Mouse (Mus musculus) E14TG2a.4 (cell line): ENCODE measurements at regions not wholly inside any gene's neighbourhood (a gene's known extent, or its start where the extent isn't known, plus 50 kb on each side); places are given as distances from the start of the nearest gene placed in this dataset.
A peak's percentile ranks its signal among the peaks of the same experiment; 100 is the strongest.

Experiments
- H3K27me3 ChIP-seq: 2 replicates; pipeline ENCODE4 v1.6.1; 2014; ENCODE audit warnings: low read length, control low read depth; ENCODE audit not compliant: insufficient read depth
- H3K36me3 ChIP-seq: 2 replicates; pipeline ENCODE4 v1.6.1; 2014; ENCODE audit warnings: low read length, control low read depth; ENCODE audit not compliant: insufficient read depth
- H3K4me1 ChIP-seq: replicated peaks from 2 replicates; pipeline ENCODE4 v1.6.1; 2014; ENCODE audit warnings: low read depth, low read length, control low read depth
- H3K4me3 ChIP-seq: replicated peaks from 2 replicates; pipeline ENCODE4 v1.5.1; 2014; ENCODE audit warnings: mild to moderate bottlenecking, low read length
- H3K9me3 ChIP-seq: 2 replicates; pipeline ENCODE4 v1.6.1; 2014; ENCODE audit warnings: low read length, control low read depth
- CTCF ChIP-seq: conservative IDR thresholded peaks from 2 replicates; pipeline ENCODE4 v1.5.1; 2014; ENCODE audit warnings: low read length
- NANOG ChIP-seq: IDR thresholded peaks from 2 replicates; pipeline ENCODE4 v1.6.1; 2014; ENCODE audit warnings: borderline replicate concordance, low read length, mixed read lengths
- POU5F1 ChIP-seq: IDR thresholded peaks from 2 replicates; pipeline ENCODE4 v1.6.1; 2014; ENCODE audit warnings: low read length, borderline replicate concordance

DNA sequence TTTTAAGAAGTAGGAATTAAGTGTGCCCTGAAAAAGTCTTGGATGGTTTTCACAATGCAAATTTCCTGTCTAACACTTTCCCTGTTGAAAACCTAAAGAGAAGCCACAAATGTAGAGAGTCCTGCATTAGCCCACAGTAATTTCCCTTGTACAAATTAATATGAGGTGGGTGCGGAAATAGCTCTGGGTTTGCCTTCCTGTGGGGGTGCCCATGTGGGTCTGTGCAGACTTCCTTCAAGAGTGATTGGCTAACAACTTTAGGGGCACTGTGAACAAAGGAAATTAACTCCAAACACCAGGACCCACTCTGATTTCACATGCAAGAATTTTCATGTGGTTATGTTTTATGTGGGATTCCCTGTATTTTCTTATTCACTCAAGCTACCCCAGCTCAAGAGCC lies 578.2 kb downstream of the Adgrl2 start:
- Histone ChIP-seq H3K4me1 (no peaks in the 10 kb centered on the region), H3K4me3 (no peak overlapping the region), H3K36me3 (no peaks in the 10 kb centered on the region), H3K27me3 (no peaks in the 10 kb centered on the region), H3K9me3 (no peaks in the 10 kb centered on the region)
- TF ChIP-seq NANOG (no peak), POU5F1 (no peak), CTCF (no peak)

DNA sequence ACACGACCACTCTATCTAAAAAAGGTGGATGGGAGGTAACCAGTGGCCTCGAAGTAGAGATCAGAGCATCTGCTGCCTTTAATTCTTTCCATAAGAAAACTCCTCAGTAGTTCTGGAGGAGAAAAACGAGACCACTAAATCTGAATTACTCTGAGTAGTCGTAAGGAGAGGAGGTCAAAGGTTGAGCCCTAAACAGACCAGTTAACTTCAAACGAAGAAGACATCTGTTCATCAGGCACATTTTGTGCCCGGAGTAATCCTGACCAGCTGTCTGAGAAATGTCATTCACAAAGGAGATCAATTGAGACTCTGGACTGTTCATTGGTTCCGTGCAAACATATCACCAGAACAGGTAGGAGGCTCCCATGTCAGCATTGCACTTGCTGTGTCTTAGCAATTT lies 592.0 kb downstream of the Adgrl2 start:
- Histone ChIP-seq H3K4me3 (no peak overlapping the region), H3K27me3 (no peaks in the 10 kb centered on the region), H3K36me3 (no peaks in the 10 kb centered on the region), H3K4me1 (no peaks in the 10 kb centered on the region), H3K9me3 (no peaks in the 10 kb centered on the region)
- TF ChIP-seq CTCF (no peak), POU5F1 (no peak), NANOG (no peak)

- no peaks in the 10 kb centered on the region for H3K9me3 ChIP-seq
- no peak overlapping the region for H3K4me3 ChIP-seq
- TF ChIP-seq NANOG (no peak), POU5F1 (no peak), CTCF (no peak)
- no peaks in the 10 kb centered on the region for H3K27me3 ChIP-seq
- H3K4me1 ChIP-seq: no peaks in the 10 kb centered on the region
- H3K36me3 ChIP-seq: no peaks in the 10 kb centered on the region
These were observed 602.8 kb downstream of the Adgrl2 start for GRCm38 (mm10) chr3:148387550-148387949.

- TF ChIP-seq POU5F1: no peak
- TF ChIP-seq NANOG: no peak
- TF ChIP-seq CTCF: peak; percentile 17; the same call in 1 of the 2 replicates
- Histone ChIP-seq H3K9me3 (no peaks in the 10 kb centered on the region), H3K27me3 (no peaks in the 10 kb centered on the region)
These were observed 604.6 kb downstream of the Adgrl2 start for GRCm38 (mm10) chr3:148385712-148386111.

DNA sequence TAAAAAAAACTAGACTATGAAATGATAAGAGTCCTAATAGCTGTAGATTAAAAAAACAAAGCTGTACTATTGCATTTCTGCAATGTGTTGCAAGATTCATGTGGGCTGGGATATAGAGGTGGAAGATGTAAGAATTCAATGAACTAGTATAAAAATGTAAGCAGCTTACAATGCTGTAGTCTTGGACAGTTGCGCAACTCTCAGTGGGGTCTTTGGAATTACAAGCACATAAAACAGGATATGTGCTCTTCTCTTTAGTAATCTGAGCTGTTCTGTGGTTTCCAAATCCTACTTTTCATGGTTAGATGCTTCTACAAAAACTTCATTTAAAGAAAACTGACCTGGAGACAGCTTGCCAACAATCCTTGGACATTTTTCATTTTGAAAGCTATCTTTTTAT lies 609.3 kb downstream of the Adgrl2 start:
- no peak for TF ChIP-seq POU5F1
- TF ChIP-seq CTCF: no peak
- TF ChIP-seq NANOG: no peak
- no peak overlapping the region for H3K4me3 ChIP-seq
- no peaks in the 10 kb centered on the region for H3K9me3 ChIP-seq
- H3K4me1 ChIP-seq: no peaks in the 10 kb centered on the region
- no peaks in the 10 kb centered on the region for H3K27me3 ChIP-seq
- no peaks in the 10 kb centered on the region for H3K36me3 ChIP-seq

More at GRCm38 (mm10) chr3:148385712-148386111, 604.6 kb downstream of the Adgrl2 start:
- no peak overlapping the region for H3K4me3 ChIP-seq
- no peaks in the 10 kb centered on the region for H3K4me1 ChIP-seq
- H3K36me3 ChIP-seq: no peaks in the 10 kb centered on the region

DNA sequence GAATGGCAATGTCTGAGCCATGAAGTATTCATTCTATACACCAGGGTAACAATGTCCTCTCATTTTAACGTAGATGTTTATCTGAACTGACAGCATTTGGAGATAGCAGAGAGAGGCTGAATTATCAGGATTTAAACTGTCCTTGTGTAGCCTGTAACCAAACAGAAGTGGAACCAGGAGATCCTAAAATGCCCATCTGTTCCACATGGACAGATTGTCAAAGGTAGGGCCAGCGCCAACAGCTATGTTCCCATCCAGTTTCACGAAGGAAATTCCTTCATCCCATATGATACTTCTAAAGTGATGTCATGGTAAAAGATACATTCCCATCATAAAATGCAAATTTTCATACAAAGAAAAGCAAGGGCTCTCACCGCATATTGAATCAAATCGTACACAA lies 627.0 kb downstream of the Adgrl2 start:
- Histone ChIP-seq H3K27me3 (no peaks in the 10 kb centered on the region), H3K4me3 (no peak overlapping the region), H3K9me3 (peaks cover 7% of the 10 kb centered on the region; the same call in 1 of the 2 replicates), H3K4me1 (no peaks in the 10 kb centered on the region), H3K36me3 (no peaks in the 10 kb centered on the region)
- TF ChIP-seq CTCF (no peak), NANOG (no peak), POU5F1 (no peak)

- TF ChIP-seq NANOG (no peak), CTCF (no peak), POU5F1 (no peak)
- Histone ChIP-seq H3K4me1 (no peaks in the 10 kb centered on the region), H3K9me3 (peaks cover 14% of the 10 kb centered on the region), H3K36me3 (no peaks in the 10 kb centered on the region), H3K27me3 (no peaks in the 10 kb centered on the region), H3K4me3 (no peak overlapping the region)
These were observed 627.9 kb downstream of the Adgrl2 start for GRCm38 (mm10) chr3:148362453-148362864.

- H3K4me3 ChIP-seq: no peak overlapping the region
- no peak; the same call in 1 of the 2 replicates for TF ChIP-seq POU5F1
- no peak for TF ChIP-seq CTCF
- TF ChIP-seq NANOG: no peak
- H3K27me3 ChIP-seq: no peaks in the 10 kb centered on the region
- H3K4me1 ChIP-seq: peaks cover 22% of the 10 kb centered on the region
- H3K9me3 ChIP-seq: peaks cover 20% of the 10 kb centered on the region
- no peaks in the 10 kb centered on the region for H3K36me3 ChIP-seq
These were observed 646.6 kb downstream of the Adgrl2 start for GRCm38 (mm10) chr3:148343633-148344361.
